Mouse (Mus musculus): ENCODE results near the gene Gpr155.

The Gpr155 gene

GRCm38 (mm10) chr2:73387806-73388205, 1.4 kb upstream of the Gpr155 start:
- peak in 1 of 2 experiments; percentile 36 for DNase-seq (ENCODE audit: inconsistent age in 2 of 2, low spot score in 1 of 2)

DNA sequence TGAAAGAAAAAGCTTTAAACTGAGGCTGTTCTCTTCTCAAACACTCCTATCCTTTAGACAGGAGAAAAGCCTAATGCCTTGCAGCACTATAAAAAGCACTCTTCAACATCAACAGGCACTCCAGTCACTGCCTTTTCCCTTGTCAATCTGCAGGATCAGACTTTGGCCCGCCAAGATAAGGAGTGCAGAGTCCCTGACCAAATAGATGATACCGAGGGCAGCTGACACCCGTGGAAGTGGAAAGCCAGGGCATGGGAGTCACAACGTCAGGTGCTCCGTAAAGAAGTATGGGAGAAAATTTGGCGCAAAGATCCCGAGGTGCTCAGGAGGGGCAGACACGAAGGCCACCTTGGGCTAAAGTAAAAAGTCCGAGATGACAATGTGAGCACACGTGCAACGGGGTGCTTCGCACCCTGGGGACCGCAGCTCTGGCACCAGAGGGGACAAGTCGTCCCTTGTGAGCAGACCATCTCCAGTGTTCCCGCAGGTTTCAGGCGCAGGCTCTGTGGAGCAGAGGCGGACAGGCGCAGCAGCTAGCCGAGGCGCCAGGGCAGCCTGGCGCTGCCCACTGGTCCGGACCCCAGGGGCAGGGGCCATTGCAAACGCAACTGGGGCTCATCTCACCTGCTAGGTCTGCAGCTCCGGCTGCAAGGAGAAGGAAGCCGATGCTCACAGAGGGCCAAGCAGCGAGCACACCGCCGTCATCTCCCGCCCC, 574 bp downstream of the Gpr155 start:
- no peak for DNase-seq (ENCODE audit: inconsistent age in 2 of 2, low spot score in 1 of 2)

GRCm38 (mm10) chr2:73385172-73385571, 1.2 kb downstream of the Gpr155 start:
- DNase-seq (ENCODE audit: inconsistent age in 2 of 2, low spot score in 1 of 2), result no peak

DNA sequence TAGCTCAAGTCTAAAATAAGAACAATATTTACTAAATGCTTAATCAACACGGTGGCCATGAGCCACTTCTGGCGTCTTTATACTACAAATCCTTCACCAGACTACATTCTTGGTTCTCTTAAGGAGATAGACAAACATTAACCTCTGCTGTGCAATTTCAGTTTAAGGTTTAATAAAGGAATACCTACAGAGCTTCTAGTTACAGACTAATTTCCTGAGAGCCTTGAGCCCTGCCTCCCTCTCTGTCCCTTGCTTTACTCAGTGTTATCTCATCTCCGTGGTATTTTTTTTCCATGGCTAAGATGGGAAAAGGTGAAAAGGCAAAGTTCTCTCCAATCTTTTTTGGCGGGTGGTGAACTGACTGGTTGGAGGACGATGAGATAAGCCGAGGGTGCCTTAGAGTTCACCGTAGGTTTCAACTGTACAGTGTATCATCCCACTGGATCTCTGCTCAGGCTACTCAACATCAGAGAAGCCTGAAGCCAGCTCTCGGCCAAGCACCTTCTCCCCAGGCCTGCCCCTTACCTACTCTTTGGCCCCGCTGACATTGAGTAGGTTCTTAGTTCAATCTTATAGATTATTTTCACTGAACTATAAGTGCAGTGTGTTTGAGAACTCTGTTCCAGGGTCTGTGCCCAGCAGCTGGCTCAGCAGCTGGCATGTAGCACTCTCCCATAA, 5.9 kb downstream of the Gpr155 start:
- no peak for DNase-seq (ENCODE audit: inconsistent age in 2 of 2, low spot score in 1 of 2)

GRCm38 (mm10) chr2:73379656-73380055, 6.7 kb downstream of the Gpr155 start:
- DNase-seq (ENCODE audit: inconsistent age in 2 of 2, low spot score in 1 of 2), result no peak

- DNase-seq (ENCODE audit: inconsistent age in 2 of 2, low spot score in 1 of 2), result no peak
These were observed 8.0 kb downstream of the Gpr155 start for GRCm38 (mm10) chr2:73378326-73378725.

DNA sequence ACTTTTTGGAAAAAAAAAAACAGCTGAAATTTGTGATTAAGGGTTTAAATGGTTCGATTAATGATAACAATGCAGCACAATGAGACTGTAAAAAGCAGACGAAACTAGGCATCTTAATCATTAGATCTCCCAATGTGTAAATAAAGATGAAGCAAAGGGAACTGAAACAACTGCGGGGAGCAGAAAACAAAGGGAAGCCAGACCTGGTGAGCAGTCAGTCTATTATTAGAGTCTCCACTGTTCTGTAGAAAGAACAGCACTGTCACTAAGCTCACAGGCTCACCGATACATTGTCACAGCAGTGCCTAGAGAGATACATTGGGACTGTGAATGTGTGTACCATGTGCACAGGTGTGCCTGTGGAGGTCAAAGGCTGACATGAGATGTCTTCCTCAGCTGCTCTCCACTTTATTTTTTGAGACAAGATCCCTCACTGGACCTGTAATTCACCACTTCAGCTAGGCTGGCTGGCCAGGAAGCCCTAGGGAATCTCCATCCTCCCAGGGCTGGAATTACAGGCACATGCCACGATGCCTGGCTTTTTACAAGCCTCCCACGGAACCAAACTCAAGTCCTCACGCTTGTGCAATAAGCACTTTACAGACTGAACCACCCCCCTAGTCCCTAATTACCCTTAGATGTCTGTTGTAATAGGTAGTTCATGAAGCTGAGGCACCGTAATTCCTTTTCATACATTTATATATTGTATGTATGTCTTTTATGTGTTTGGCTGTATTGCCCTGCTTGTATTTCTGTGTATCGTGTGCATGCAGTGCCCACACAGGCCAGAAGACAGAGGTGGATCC, 14.6 kb downstream of the Gpr155 start:
- no peak for DNase-seq (ENCODE audit: inconsistent age in 2 of 2, low spot score in 1 of 2)

DNA sequence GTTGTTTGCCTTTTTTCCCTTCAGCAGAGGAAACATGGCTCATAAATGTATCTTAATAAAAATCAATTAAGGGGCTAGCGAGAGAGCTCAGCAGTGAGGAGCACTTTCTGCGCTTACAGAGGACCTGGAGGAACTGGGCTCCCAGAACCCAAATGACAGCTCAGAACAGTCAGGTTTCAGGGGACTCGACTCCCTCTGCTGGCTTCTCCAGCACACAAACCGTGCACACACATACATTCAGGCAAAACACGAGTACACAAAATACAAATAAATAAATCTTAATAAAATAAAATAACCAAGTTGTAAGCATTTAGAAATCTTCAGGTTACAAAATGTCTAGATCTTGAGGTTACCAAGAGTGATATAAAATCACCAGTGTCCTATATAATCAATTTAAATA, 22.9 kb downstream of the Gpr155 start:
- DNase-seq (ENCODE audit: inconsistent age in 2 of 2, low spot score in 1 of 2), result no peak

GRCm38 (mm10) chr2:73360536-73360935, 25.8 kb downstream of the Gpr155 start:
- DNase-seq (ENCODE audit: inconsistent age in 2 of 2, low spot score in 1 of 2), result no peak

- no peak for DNase-seq (ENCODE audit: inconsistent age in 2 of 2, low spot score in 1 of 2)
These were observed 26.4 kb downstream of the Gpr155 start for GRCm38 (mm10) chr2:73359941-73360340.

DNA sequence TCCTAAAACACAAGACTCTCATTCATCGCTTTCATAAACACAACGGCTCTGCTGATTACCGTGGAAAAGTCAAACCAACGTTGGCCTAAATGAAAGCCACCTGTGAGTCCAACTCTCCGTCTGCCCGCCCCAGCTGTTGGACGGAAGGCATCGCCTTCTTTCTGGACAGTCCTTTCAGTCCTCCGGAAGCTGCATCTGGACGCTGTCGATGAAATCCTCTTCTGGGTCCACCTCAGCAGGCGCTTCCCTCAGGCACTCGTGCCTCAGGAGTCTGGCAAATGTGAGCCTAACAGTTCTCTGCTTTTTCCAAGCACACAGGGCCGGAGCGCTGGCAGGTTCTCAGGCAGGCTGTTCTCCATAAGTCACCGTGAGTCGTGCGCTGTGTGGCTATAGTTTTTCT, 29.4 kb downstream of the Gpr155 start:
- DNase-seq (ENCODE audit: inconsistent age in 2 of 2, low spot score in 1 of 2), result no peak

DNA sequence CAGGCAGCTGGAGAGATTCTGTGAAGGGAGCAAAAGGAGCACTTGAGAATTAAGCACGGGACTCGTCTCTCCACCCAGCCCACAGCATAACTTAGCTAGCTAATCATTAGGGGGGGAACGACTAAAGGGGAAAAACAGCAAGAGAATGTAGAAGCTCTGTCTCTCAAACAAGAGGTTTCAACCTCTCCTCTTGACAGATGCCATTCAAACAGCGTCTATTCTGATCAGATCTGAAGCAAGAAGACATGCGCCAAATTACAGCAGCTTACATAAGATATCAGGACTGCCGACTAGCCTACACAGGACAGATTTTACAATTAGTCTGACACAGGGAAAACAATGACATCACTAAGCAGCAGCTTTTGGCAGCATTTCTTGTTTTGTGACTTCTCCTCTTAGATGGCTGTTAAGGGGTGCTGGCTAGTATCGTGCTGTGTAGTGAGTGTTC, 34.4 kb downstream of the Gpr155 start:
- peak in 1 of 2 experiments; percentile 28 for DNase-seq (ENCODE audit: inconsistent age in 2 of 2, low spot score in 1 of 2)

GRCm38 (mm10) chr2:73351496-73351895, 34.9 kb downstream of the Gpr155 start:
- no peak for DNase-seq (ENCODE audit: inconsistent age in 2 of 2, low spot score in 1 of 2)

DNA sequence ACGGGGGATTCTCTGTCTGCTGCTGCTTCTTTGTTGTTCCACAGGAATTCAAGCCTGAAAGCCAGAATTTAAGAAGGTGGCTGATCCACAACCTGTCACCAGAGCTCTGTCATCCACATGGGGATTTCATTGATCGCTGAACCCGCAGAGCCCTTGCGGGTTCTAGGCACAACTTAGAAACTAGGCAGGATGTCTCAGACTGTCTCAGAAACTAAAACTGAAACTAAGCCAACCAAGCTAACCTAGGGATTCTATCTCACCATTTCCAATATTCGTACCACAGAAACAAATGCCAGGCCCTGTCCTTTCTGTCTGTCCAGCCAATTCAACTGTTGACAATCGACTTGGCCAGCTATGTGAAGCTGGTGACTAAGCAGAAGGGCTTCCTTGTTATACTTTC, 38.2 kb downstream of the Gpr155 start:
- DNase-seq (ENCODE audit: inconsistent age in 2 of 2, low spot score in 1 of 2), result no peak

GRCm38 (mm10) chr2:73347766-73348165, 38.6 kb downstream of the Gpr155 start:
- DNase-seq (ENCODE audit: inconsistent age in 2 of 2, low spot score in 1 of 2), result no peak

DNA sequence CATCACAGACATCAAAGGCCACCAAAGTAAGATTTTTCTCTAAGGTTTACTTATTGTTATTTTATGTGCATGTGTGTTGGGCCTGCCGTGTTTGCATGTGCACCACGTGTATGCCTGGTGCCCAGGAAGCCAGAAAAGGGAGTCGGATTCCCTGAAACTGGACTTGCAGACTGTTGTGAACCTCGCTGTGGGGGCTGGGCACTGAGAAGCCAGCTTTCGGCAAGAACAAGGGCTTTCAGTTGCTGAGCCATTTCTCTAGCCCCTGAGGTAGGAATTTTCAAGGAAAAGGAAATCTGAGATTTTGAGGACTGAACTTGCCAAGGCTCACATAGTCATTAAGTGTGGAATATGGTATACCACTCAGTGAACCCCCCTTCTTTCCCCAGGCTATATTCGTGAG, 39.2 kb downstream of the Gpr155 start:
- DNase-seq (ENCODE audit: inconsistent age in 2 of 2, low spot score in 1 of 2), result no peak

DNA sequence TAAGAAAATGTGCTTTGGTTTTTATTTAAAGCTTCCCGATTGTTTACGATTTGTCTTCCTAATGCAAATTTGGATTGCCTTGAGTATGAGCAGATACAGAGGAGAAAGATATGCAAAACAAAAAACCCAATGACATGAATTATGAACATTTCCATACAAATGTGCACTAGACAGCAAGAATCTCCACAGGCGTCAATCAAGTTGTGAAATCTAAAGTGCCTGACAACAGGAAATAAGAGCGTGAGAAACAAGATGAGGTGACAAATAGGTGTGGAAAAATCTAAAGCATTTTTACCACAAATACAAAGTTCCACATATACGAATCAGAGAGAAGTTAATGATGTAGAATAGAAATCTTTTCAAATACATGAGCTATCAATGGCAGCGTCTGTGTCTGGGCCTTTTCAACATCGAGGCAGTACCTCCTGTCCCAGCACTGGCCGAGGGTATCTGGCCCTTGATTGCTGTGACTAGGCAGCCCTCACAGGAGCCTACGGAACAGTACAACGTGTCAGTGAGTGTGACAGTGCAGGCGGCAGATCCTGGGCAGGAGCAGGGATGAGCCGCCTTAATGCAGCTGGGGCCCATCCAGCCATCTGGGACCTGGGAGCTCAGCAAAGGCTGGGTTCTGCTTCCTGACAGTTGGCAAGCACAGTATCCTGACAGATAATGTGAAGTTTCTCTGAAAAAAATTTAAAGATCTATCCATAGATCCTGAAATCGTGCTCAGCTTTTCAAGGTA, 39.9 kb downstream of the Gpr155 start:
- DNase-seq (ENCODE audit: inconsistent age in 2 of 2, low spot score in 1 of 2), result no peak

GRCm38 (mm10) chr2:73345204-73345603, 41.2 kb downstream of the Gpr155 start:
- DNase-seq (ENCODE audit: inconsistent age in 2 of 2, low spot score in 1 of 2), result no peak

DNA sequence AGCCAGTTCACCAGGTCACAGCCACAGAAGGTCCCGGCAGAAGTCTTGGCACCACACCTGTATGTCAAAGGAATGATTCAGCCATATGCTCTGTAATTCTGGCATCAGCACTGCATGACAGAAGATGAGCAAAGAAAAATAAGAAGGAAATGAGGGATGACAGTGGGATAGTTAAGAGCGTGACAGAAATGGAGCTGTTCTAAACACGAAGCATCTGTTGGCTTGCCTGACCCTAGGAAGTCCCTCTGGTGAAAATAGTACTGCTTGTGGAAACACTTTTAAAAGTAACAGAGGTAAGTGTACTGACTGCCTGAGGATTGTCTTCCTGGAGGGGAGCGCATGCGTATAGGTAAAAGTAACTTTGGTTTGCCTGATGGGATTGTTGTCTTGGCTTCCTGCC, 42.7 kb downstream of the Gpr155 start:
- DNase-seq (ENCODE audit: inconsistent age in 2 of 2, low spot score in 1 of 2), result no peak

- no peak for DNase-seq (ENCODE audit: inconsistent age in 2 of 2, low spot score in 1 of 2)
These were observed 48.0 kb downstream of the Gpr155 start for GRCm38 (mm10) chr2:73338415-73338814.

DNA sequence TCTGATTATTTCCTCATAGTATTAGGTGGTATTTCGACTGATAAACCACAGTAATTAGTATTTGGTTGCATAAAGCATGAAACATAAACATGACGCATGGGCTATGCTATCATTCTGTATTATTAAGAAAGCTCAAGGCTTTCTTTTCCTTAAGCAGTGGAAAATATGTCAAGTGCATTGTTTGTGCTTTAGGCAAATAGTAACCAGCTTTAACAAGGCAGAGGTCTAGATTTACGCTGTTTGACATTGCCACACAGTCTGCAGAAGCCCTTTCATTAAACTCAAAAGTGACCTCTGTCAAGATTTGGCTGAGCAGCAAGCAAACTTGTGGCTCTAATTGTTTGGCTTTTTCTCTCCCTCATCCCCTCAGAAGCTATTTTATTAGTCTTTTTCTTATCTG, 50.4 kb downstream of the Gpr155 start:
- DNase-seq (ENCODE audit: inconsistent age in 2 of 2, low spot score in 1 of 2), result no peak

Measured in adrenal gland, adult (tissue).